Mouse (Mus musculus): ENCODE results near the gene Gm17268. TPM values are rescaled to one million over a fixed set of nuclear protein-coding genes. Genes with fewer than 3 reads are reported as not detected.

The Gm17268 gene
- total RNA-seq, 4 experiments from 2014 or later, result not detected

Other genes with a start within 250 kb of the Gm17268 start
- under 1 TPM in 3 of 4 experiments, not detected in 1; 0.09 to 0.25 (median 0.09) TPM for gene 5530401A14Rik, start 177.9 kb downstream of the Gm17268 start, total RNA-seq (2022)
- 10 to 100 TPM; 60.0 to 62.0 (median 60.9) TPM for gene Asic2, start 70.1 kb downstream of the Gm17268 start, total RNA-seq (2022)
- gene Ccl2, start 3.0 kb downstream of the Gm17268 start, total RNA-seq (2022), result not detected
- gene Ccl7, start 7.2 kb upstream of the Gm17268 start, total RNA-seq (2022), result not detected
- gene Ccl11, start 19.3 kb upstream of the Gm17268 start, total RNA-seq (2022), result under 1 TPM in 2 of 4 experiments, not detected in 2; 0.49 to 0.62 TPM
- 1 to 10 TPM in 1 of 4 experiments, under 1 TPM in 1, not detected in 2; 0.81 to 1.9 TPM for gene Ccl12, start 63.3 kb upstream of the Gm17268 start, total RNA-seq (2022)
- gene Ccl8, start 76.6 kb upstream of the Gm17268 start, total RNA-seq (2022), result not detected

Measured in left cerebral cortex, adult 8-10 months (tissue).